Mouse (Mus musculus) CH12.LX (cell line): ENCODE results near the gene Poc1b. TPM values are rescaled to one million over a fixed set of nuclear protein-coding genes. Genes with fewer than 3 reads are reported as not detected.

Experiments
- DNase-seq: peaks from one replicate; pipeline ENCODE4 v3.0.0-alpha.2; 2013; ENCODE audit errors: extremely low read depth
- H3K27ac ChIP-seq: 2 replicates; pipeline ENCODE4 v1.5.1; 2012; ENCODE audit warnings: low read depth, mild to moderate bottlenecking, control low read depth, moderate library complexity; ENCODE audit not compliant: insufficient read depth
- H3K27me3 ChIP-seq: replicated peaks from 2 replicates; pipeline ENCODE3; 2012; ENCODE audit warnings: inconsistent platforms
- H3K36me3 ChIP-seq, 2 experiments: replicated peaks in 1 of 2; 2 replicates each; pipeline versions ENCODE3 to v1.6.1; 2012; ENCODE audit warnings: inconsistent platforms in 1 of 2, low read length in 1 of 2, mild to moderate bottlenecking in 1 of 2, mixed read lengths in 1 of 2, moderate library complexity in 1 of 2; ENCODE audit not compliant: control insufficient read depth in 1 of 2, insufficient read depth in 1 of 2
- H3K4me1 ChIP-seq, 2 experiments: 2 replicates each; pipeline ENCODE4 v1.6.1; 2012; ENCODE audit warnings: inconsistent platforms in 1 of 2, moderate library complexity in 1 of 2; ENCODE audit not compliant: insufficient read depth in 2 of 2, control insufficient read depth in 1 of 2
- H3K4me2 ChIP-seq: 2 replicates; pipeline ENCODE4 v1.6.1; 2012; ENCODE audit warnings: low read depth, mild to moderate bottlenecking, control low read depth; ENCODE audit not compliant: poor library complexity, insufficient read depth, severe bottlenecking
- H3K4me3 ChIP-seq, 3 experiments: fragments of 150-350 bp in 1 of 3; sonication (generic) in 1 of 3; replicated peaks in 1 of 3; 2 replicates each; pipeline versions ENCODE3 to v1.5.1; 2011 to 2012; ENCODE audit warnings: low read depth in 2 of 3, low read length in 2 of 3, mild to moderate bottlenecking in 2 of 3, moderate library complexity in 2 of 3, control low read depth in 1 of 3, improper control_type of control experiment in 1 of 3, inconsistent platforms in 1 of 3, mixed read lengths in 1 of 3; ENCODE audit not compliant: poor library complexity in 1 of 3
- H3K79me2 ChIP-seq: replicated peaks from 2 replicates; pipeline ENCODE4 v1.6.1; 2012; ENCODE audit warnings: mild to moderate bottlenecking, moderate library complexity; ENCODE audit not compliant: control insufficient read depth, poor library complexity, insufficient read depth, severe bottlenecking; ENCODE audit errors: extremely low read depth
- H3K9ac ChIP-seq: 2 replicates; pipeline ENCODE4 v1.6.1; 2012; ENCODE audit warnings: low read depth, mild to moderate bottlenecking, control low read depth, moderate library complexity; ENCODE audit not compliant: insufficient read depth
- H3K9me3 ChIP-seq: replicated peaks from 2 replicates; pipeline ENCODE3; 2012; ENCODE audit warnings: low read length, inconsistent platforms, mixed read lengths
- CTCF ChIP-seq, 2 experiments: IDR thresholded peaks in 1 of 2; conservative IDR thresholded peaks in 1 of 2; 2 replicates each; pipeline ENCODE4 v1.5.1; 2011 to 2012; ENCODE audit warnings: low read depth in 2 of 2, low read length in 2 of 2, improper control_type of control experiment in 1 of 2, inconsistent platforms in 1 of 2, mild to moderate bottlenecking in 1 of 2, moderate library complexity in 1 of 2
- JUN ChIP-seq: IDR thresholded peaks from 2 replicates; pipeline ENCODE4 v1.6.1; 2011; ENCODE audit warnings: low read depth, mild to moderate bottlenecking, low read length, improper control_type of control experiment, moderate library complexity; ENCODE audit not compliant: insufficient read depth
- JUND ChIP-seq: conservative IDR thresholded peaks from 2 replicates; pipeline ENCODE4 v1.6.1; 2011; ENCODE audit warnings: low read depth, low read length, improper control_type of control experiment
- MAX ChIP-seq: IDR thresholded peaks from 2 replicates; pipeline ENCODE4 v1.6.1; 2011; ENCODE audit warnings: low read length, improper control_type of control experiment
- MYC ChIP-seq: IDR thresholded peaks from 2 replicates; pipeline ENCODE4 v1.6.1; 2011; ENCODE audit warnings: low read depth, mild to moderate bottlenecking, improper control_type of control experiment, low read length
- PAX5 ChIP-seq: IDR thresholded peaks from 2 replicates; pipeline ENCODE4 v1.6.1; 2012; ENCODE audit warnings: low read length, inconsistent platforms, mixed read lengths
- POLR2AphosphoS2 ChIP-seq: IDR thresholded peaks from 2 replicates; pipeline ENCODE4 v1.6.1; 2011; ENCODE audit warnings: low read depth, low read length, improper control_type of control experiment
- RAD21 ChIP-seq: IDR thresholded peaks from 2 replicates; pipeline ENCODE4 v1.6.1; 2011; ENCODE audit warnings: low read depth, mild to moderate bottlenecking, low read length, improper control_type of control experiment, moderate library complexity
- RCOR1 ChIP-seq: conservative IDR thresholded peaks from 2 replicates; pipeline ENCODE4 v1.6.1; 2012; ENCODE audit warnings: low read depth, mild to moderate bottlenecking, inconsistent platforms, low read length, improper control_type of control experiment
- SMC3 ChIP-seq: IDR thresholded peaks from 2 replicates; pipeline ENCODE4 v1.6.1; 2011; ENCODE audit warnings: low read depth, low read length, improper control_type of control experiment
- TCF12 ChIP-seq: IDR thresholded peaks from 2 replicates; pipeline ENCODE4 v1.6.1; 2014; ENCODE audit warnings: low read depth, mild to moderate bottlenecking, inconsistent platforms, low read length, improper control_type of control experiment
- USF1 ChIP-seq: IDR thresholded peaks from 2 replicates; pipeline ENCODE4 v1.6.1; 2014; ENCODE audit warnings: low read depth, mild to moderate bottlenecking, inconsistent platforms, low read length, improper control_type of control experiment
- USF2 ChIP-seq: conservative IDR thresholded peaks from 2 replicates; pipeline ENCODE4 v1.6.1; 2011; ENCODE audit warnings: low read depth, low read length, improper control_type of control experiment
- ZKSCAN1 ChIP-seq: IDR thresholded peaks from 2 replicates; pipeline ENCODE4 v1.6.1; 2012; ENCODE audit warnings: low read depth, inconsistent platforms, low read length, improper control_type of control experiment, borderline replicate concordance
- ZMIZ1 ChIP-seq: IDR thresholded peaks from 2 replicates; pipeline ENCODE4 v1.6.1; 2012; ENCODE audit warnings: low read depth, mild to moderate bottlenecking, inconsistent platforms, low read length, improper control_type of control experiment
- ZNF384 ChIP-seq: IDR thresholded peaks from 2 replicates; pipeline ENCODE4 v1.6.1; 2012; ENCODE audit warnings: low read depth, low read length, improper control_type of control experiment, inconsistent platforms
- dilution Hi-C: fragments of 300-500 bp; cut with MboI; formaldehyde crosslinking; loops from 2 replicates; pipeline ENCODE4 v1.14.3; 2020; ENCODE audit warnings: low sequenced_read_pairs; ENCODE audit not compliant: extremely low pct_unique_long_range_greater_than_20kb, extremely low pct_ligation_motif_present
- in situ Hi-C: fragments of 300-500 bp; cut with MboI; formaldehyde crosslinking; loops from 3 replicates; pipeline ENCODE4 v1.14.3; 2019; ENCODE audit warnings: low sequenced_read_pairs, low pct_ligation_motif_present, low pct_unique_long_range_greater_than_20kb, mixed read lengths
- polyA plus RNA-seq: library from polyadenylated mRNA; unstranded; fragments of >175 nt; gene quantifications from 2 replicates; pipeline ENCODE4 v1.2.1, GENCODE M21; 2012; ENCODE audit warnings: low read depth; ENCODE audit not compliant: insufficient read length
- total RNA-seq, 2 experiments: library from RNA; depleted of rRNA; stranded (reverse); fragments of 300-350 nt in 1 of 2; fragments of >200 nt in 1 of 2; gene quantifications; 2 replicates each; pipeline ENCODE4 v1.2.3; 2012 to 2014

Poc1b gene
- total and polyA plus RNA-seq, 3 experiments = 3.8 to 18.2 (median 5.6) TPM

DNA sequence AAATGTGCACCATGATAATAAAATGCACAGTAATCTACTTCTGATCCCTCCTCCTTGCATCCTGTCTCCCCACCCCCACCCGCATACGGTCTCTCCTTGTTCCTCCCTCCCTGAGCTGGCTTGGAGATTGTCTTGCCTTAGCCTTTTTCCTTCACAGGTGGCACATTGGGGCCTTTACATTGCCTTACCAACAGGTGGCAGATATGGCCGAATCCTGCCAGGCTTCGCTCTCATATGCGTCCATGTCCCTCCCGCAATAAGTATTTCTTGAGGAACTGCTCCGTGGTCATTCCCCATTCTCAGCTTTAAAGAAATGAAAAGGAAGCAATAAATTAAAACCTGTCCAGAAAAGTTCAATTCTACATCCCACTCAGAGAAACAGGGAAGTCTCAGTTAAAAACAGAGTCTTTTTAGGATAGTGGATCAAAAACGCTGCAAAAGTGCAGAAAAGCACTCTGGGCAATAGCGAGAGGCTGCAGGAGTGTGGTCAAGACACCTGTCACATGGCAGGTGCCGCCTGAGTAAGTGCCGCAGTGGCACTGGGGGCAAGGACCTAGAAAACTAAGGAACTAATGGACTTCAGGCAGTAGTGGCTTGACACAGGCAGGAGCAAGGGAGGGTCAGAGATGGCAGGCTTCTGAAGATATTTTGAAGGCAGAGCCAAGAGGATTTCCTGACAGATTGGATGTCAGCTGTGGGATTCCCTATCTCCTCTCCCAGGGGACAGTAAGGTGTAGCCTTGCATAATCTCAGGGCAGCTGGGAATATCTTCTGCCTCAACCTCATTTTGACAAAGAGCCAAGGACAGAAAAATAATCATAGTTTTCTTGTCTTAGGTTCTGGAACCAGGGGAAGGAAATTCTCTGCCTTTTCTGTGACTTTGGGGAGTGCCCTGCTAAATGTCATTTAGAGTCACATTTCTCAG lies 62.3 kb downstream of the Poc1b start:
- in situ Hi-C loops = no loop called here
- Histone ChIP-seq H3K27me3 (no peaks in the 10 kb centered on the region), H3K79me2 (no peaks in the 10 kb centered on the region), H3K4me2 (no peak overlapping the region), H3K9ac (no peak overlapping the region), H3K4me1 (no peaks in the 10 kb centered on the region), H3K36me3 (peaks cover 0 to 26% of the 10 kb centered on the region in 2 experiments), H3K9me3 (no peaks in the 10 kb centered on the region), H3K27ac (no peak overlapping the region), H3K4me3 (no peak overlapping the region)
- TF ChIP-seq RCOR1 (no peak), JUN (no peak), RAD21 (peak; percentile 1), CTCF (conservative IDR thresholded peaks at IDR 0.05 in 1 of 2, IDR thresholded peaks at IDR 0.05 in 1 of 2; ENCODE audit: low read depth in 2 of 2, low read length in 2 of 2) (peak in 1 of 2 experiments; percentile 40; a peak in 2 of 4 replicates), PAX5 (no peak), ZKSCAN1 (no peak), POLR2AphosphoS2 (no peak), MAX (no peak), SMC3 (peak; percentile 26; the same call in 1 of the 2 replicates), ZNF384 (no peak)
- DNase-seq = no peak
- dilution Hi-C loops = no loop called here

DNA sequence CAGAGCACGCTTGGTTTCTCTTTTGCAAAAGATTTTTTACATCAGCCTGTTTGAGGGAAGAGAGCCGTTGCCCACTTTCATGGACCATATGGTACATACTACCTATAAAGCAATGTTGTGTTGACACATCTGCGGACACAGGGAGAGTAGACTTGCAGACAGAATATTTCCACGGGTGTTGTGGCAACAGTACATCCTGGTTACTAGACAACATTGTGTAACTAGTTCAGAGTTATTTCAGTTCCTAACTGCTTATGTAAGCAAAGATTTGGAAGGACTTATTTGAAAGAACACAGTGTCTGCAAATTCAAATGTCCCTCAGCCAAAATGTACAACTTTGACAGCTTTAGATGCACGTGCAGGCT lies 62.9 kb downstream of the Poc1b start:
- H3K9me3 ChIP-seq = no peaks in the 10 kb centered on the region
- no peaks in the 10 kb centered on the region for H3K79me2 ChIP-seq
- H3K27me3 ChIP-seq = no peaks in the 10 kb centered on the region
- H3K9ac ChIP-seq = no peak overlapping the region
- H3K27ac ChIP-seq = no peak overlapping the region
- DNase-seq = no peak
- in situ Hi-C loops (no loop called here), dilution Hi-C loops (no loop called here)
- peaks cover 0 to 27% of the 10 kb centered on the region in 2 experiments for H3K36me3 ChIP-seq
- no peak overlapping the region for H3K4me2 ChIP-seq
- H3K4me3 ChIP-seq = no peak overlapping the region
- H3K4me1 ChIP-seq = no peaks in the 10 kb centered on the region
- TF ChIP-seq MYC = no peak
- TF ChIP-seq, all 38 proteins: peak for 0

DNA sequence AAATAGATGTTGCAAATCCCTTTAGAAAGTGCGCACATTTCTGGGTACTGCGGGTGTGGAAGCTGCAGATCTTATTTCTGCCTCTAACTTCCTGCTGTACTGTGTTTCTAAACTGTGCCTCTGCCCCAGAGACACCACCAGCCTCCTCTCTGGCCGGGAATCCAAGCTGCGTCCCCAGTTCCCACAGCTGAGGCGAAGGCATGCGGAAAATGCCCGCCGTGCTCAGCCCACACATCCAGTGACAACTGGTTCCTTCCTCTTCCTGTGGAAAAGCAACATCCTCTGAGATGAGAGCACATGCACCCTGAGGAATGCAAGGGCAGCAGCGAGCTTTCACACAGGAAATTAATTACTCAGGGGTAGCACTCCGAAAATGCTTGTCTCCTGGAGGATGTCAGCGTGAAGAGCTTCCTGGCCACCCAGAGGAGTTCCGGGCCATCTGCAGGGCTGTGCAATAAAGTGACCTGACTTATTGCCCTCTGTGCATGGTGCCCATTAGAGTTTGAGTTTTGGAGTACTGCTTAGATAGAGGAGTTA lies 65.2 kb downstream of the Poc1b start:
- no peaks in the 10 kb centered on the region for H3K27me3 ChIP-seq
- H3K9me3 ChIP-seq = no peaks in the 10 kb centered on the region
- H3K4me2 ChIP-seq = no peak overlapping the region
- no peaks in the 10 kb centered on the region for H3K4me1 ChIP-seq
- DNase-seq = no peak
- H3K4me3 ChIP-seq = no peak overlapping the region
- no peak overlapping the region for H3K9ac ChIP-seq
- no peaks in the 10 kb centered on the region for H3K79me2 ChIP-seq
- dilution Hi-C loops (no loop called here), in situ Hi-C loops (no loop called here)
- TF ChIP-seq RCOR1 (no peak), JUND (no peak), MAX (no peak), CTCF (conservative IDR thresholded peaks at IDR 0.05 in 1 of 2, IDR thresholded peaks at IDR 0.05 in 1 of 2; ENCODE audit: low read depth in 2 of 2, low read length in 2 of 2) (no peak), MYC (no peak), USF1 (no peak), USF2 (no peak), TCF12 (no peak), ZMIZ1 (no peak)
- no peak overlapping the region for H3K27ac ChIP-seq
- H3K36me3 ChIP-seq = peaks cover 0 to 24% of the 10 kb centered on the region in 2 experiments
